Mouse (Mus musculus) CH12.LX (cell line): Measurements from ENCODE around the gene Card9.

Source experiments
- CHD2 ChIP-seq: IDR thresholded peaks from 2 replicates; pipeline ENCODE4 v1.6.1; 2011; ENCODE audit warnings: low read length, improper control_type of control experiment
- CTCF ChIP-seq, 2 experiments: IDR thresholded peaks in 1 of 2; conservative IDR thresholded peaks in 1 of 2; 2 replicates each; pipeline ENCODE4 v1.5.1; 2011 to 2012; ENCODE audit warnings: low read depth in 2 of 2, low read length in 2 of 2, improper control_type of control experiment in 1 of 2, inconsistent platforms in 1 of 2, mild to moderate bottlenecking in 1 of 2, moderate library complexity in 1 of 2
- EP300 ChIP-seq: IDR thresholded peaks from 2 replicates; pipeline ENCODE4 v1.6.1; 2011; ENCODE audit warnings: low read length, improper control_type of control experiment
- JUND ChIP-seq: conservative IDR thresholded peaks from 2 replicates; pipeline ENCODE4 v1.6.1; 2011; ENCODE audit warnings: low read depth, low read length, improper control_type of control experiment
- MAFK ChIP-seq: IDR thresholded peaks from 2 replicates; pipeline ENCODE4 v1.6.1; 2011; ENCODE audit warnings: low read length, improper control_type of control experiment; ENCODE audit not compliant: insufficient replicate concordance
- MAZ ChIP-seq: IDR thresholded peaks from 2 replicates; pipeline ENCODE4 v1.6.1; 2012; ENCODE audit warnings: low read depth, mild to moderate bottlenecking, inconsistent platforms, low read length, improper control_type of control experiment, moderate library complexity
- USF1 ChIP-seq: IDR thresholded peaks from 2 replicates; pipeline ENCODE4 v1.6.1; 2014; ENCODE audit warnings: low read depth, mild to moderate bottlenecking, inconsistent platforms, low read length, improper control_type of control experiment
- ZC3H11A ChIP-seq: IDR thresholded peaks from 2 replicates; pipeline ENCODE4 v1.6.1; 2012; ENCODE audit warnings: low read depth, mild to moderate bottlenecking, inconsistent platforms, low read length, improper control_type of control experiment

- TF ChIP-seq EP300 (no peak), USF1 (no peak), JUND (no peak), ZC3H11A (no peak), CTCF (conservative IDR thresholded peaks at IDR 0.05 in 1 of 2, IDR thresholded peaks at IDR 0.05 in 1 of 2; ENCODE audit: low read depth in 2 of 2, low read length in 2 of 2) (no peak), MAFK (no peak), MAZ (no peak), CHD2 (no peak)
These were observed 30.0 kb downstream of the Card9 start for GRCm38 (mm10) chr2:26330702-26331101.
